Mouse (Mus musculus) embryo, embryonic 9.5 days (tissue): Measurements from ENCODE around the gene Mapk8ip1.
"Not testable (repeated sequence)": the region's sequence is repeated elsewhere in the genome, so short reads cannot be mapped to it uniquely, and the experiment has no call there.

Experiments
- DNase-seq: peaks from one replicate; pipeline ENCODE4 v3.0.0-alpha.2; 2017; ENCODE audit errors: extremely low spot score

Mapk8ip1 gene

GRCm38 (mm10) chr2:92424462-92425308, 23.6 kb upstream of the Mapk8ip1 start:
- peak; percentile 25 for DNase-seq

- DNase-seq = no peak
These were observed 22.8 kb upstream of the Mapk8ip1 start for GRCm38 (mm10) chr2:92423702-92424461.

- DNase-seq = no peak
These were observed 22.1 kb upstream of the Mapk8ip1 start for GRCm38 (mm10) chr2:92423156-92423555.

- DNase-seq = no peak
These were observed 21.5 kb upstream of the Mapk8ip1 start for GRCm38 (mm10) chr2:92422388-92423135.

GRCm38 (mm10) chr2:92421723-92422387, 20.8 kb upstream of the Mapk8ip1 start:
- no peak for DNase-seq

- DNase-seq = no peak
These were observed 10.6 kb upstream of the Mapk8ip1 start for GRCm38 (mm10) chr2:92411705-92412104.

GRCm38 (mm10) chr2:92408309-92409045, 7.4 kb upstream of the Mapk8ip1 start:
- DNase-seq = no peak

GRCm38 (mm10) chr2:92405687-92406086, 4.6 kb upstream of the Mapk8ip1 start:
- DNase-seq = no peak

- DNase-seq = no peak
These were observed 3.7 kb upstream of the Mapk8ip1 start for GRCm38 (mm10) chr2:92404737-92405136.

- no peak for DNase-seq
These were observed 2.8 kb upstream of the Mapk8ip1 start for GRCm38 (mm10) chr2:92403776-92404319.

- no peak for DNase-seq
These were observed 1.7 kb upstream of the Mapk8ip1 start for GRCm38 (mm10) chr2:92402591-92403326.

GRCm38 (mm10) chr2:92400682-92401081, 381 bp downstream of the Mapk8ip1 start:
- DNase-seq = peak; percentile 19

- DNase-seq = not testable (repeated sequence)
These were observed 1.2 kb downstream of the Mapk8ip1 start for GRCm38 (mm10) chr2:92399877-92400276.

GRCm38 (mm10) chr2:92397436-92397835, 3.6 kb downstream of the Mapk8ip1 start:
- no peak for DNase-seq

GRCm38 (mm10) chr2:92395535-92395934, 5.5 kb downstream of the Mapk8ip1 start:
- no peak for DNase-seq

GRCm38 (mm10) chr2:92392318-92393264, 8.5 kb downstream of the Mapk8ip1 start:
- DNase-seq = peak; percentile 77

- DNase-seq = no peak
These were observed 9.3 kb downstream of the Mapk8ip1 start for GRCm38 (mm10) chr2:92391703-92392317.

- no peak for DNase-seq
These were observed 9.9 kb downstream of the Mapk8ip1 start for GRCm38 (mm10) chr2:92391116-92391515.
